Mouse (Mus musculus) spleen, adult 18-20 months (tissue): ENCODE results near the gene Supt5.
A peak's percentile ranks its signal among the peaks of the same experiment; 100 is the strongest.
"Not testable (repeated sequence)": the region's sequence is repeated elsewhere in the genome, so short reads cannot be mapped to it uniquely, and the experiment has no call there.

ENCODE experiments used
- DNase-seq, 2 experiments: peaks; one replicate each; pipeline ENCODE4 v3.0.0; 2022; ENCODE audit warnings: mixed read lengths in 2 of 2

Gene Supt5

GRCm38 (mm10) chr7:28338108-28338998 is at the start of gene Supt5:
TSS of gene Supt5 (minus strand) at chr7:28338746.
- peak; percentile 94 to 95 for DNase-seq

GRCm38 (mm10) chr7:28387384-28387783 is 48.8 kb upstream of the Supt5 start:
- DNase-seq = not testable (repeated sequence)

GRCm38 (mm10) chr7:28386877-28387276 is 48.3 kb upstream of the Supt5 start:
- DNase-seq = not testable (repeated sequence)

- DNase-seq = peak; percentile 81 to 92
Measured at GRCm38 (mm10) chr7:28386462-28386861, 47.9 kb upstream of the Supt5 start.

DNA sequence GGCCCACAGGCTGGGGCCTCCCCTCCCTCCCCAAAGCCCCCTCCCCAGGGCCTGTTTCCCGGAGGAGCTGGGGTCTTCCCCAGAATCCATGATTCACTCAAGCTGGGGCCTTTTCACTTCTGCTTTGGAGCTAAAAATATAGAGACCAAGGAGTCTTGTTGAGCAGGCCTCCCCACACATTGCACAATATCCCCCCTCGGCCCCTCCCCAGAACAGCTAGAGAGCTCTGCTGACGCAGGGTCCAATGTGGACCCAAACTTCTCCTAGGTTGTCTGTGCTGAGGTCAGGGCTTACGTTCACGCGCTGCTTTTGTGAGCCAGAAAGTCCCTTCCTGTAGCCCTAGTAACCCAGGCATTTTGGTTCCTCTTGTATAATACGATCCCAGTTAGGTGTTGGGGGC is 47.5 kb upstream of the Supt5 start:
- peak; percentile 48 to 50 for DNase-seq

DNA sequence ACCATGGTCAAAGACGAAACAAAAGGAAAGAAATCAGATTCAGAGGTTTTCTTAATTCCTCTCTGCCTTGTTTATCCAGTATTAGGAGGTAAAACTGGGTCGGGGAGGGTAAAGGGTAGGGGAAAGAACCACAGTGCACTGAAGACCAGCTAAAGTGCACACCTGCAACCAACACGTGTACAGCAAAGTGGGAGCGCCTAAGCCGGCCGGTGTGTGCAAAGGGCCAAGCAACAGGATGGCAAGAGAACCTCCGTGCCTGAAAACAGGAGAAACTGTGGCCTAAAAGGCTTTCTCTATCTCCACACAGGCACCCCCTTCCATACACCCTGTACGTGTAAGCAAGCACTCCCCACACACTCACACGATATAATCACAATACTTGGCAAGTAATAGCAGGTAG is 46.6 kb upstream of the Supt5 start:
- no peak for DNase-seq

DNA sequence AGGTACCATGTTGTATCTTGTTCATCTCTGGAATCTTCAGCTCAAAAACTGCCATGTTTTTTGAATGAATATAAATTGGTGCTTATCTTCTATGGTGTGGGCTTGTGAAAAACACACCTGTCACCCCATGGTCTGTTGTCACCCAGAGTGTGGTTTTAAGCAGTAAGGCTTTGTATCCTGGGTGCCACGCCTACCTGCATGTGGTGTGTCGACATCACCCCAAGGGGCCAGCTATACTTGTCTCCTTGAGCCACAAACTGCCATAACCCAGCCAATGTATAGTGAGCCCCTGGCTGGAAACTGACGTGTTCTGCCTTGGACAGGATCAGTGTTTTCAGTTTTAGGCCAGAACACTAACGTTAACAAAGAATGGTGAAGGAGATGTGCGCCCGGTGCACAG is 45.6 kb upstream of the Supt5 start:
- peak in 1 of 2 experiments; percentile 35 for DNase-seq

GRCm38 (mm10) chr7:28383606-28384005 is 45.1 kb upstream of the Supt5 start:
- DNase-seq = no peak

- peak; percentile 59 to 65 for DNase-seq
Measured at GRCm38 (mm10) chr7:28382981-28383396, 44.4 kb upstream of the Supt5 start.

DNA sequence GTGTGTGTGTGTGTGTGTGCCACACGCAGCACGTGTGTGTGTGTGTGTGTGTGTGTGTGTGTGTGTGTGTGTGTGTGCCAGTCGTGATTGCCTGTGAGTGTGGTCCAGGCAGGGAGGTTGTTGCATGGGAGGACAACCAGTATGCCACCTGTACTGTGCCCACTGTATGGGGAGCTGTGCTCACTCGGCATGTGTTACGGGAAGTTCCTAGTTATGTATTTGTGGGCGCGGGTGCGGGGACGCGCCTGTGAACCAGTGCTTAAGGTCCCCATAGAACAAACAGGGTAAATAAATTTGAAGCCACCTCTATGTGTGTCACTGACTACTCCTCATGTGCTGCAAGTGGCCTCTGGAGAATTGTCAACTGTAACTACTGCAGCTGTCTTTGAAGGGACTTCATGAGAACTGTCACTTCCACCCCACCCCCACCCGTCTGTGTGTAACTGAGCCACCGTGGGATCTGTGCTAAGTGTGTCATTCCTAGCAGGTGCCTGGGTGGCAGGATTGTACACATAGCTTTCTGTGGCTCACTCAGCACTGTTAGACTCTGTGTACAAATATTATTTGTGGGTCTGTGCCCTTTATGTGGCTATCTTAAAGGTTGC is 43.9 kb upstream of the Supt5 start:
- no peak for DNase-seq

- peak; percentile 87 to 92 for DNase-seq
Measured at GRCm38 (mm10) chr7:28381938-28382337, 43.4 kb upstream of the Supt5 start.

GRCm38 (mm10) chr7:28381017-28381790 is 42.7 kb upstream of the Supt5 start:
- peak; percentile 85 to 91 for DNase-seq

GRCm38 (mm10) chr7:28380237-28381016 is 41.9 kb upstream of the Supt5 start, which contains the start of gene Zfp36:
TSS of gene Zfp36 (minus strand) at chr7:28380253.
- no peak for DNase-seq

GRCm38 (mm10) chr7:28378769-28379651 is 40.5 kb upstream of the Supt5 start:
- DNase-seq = peak; percentile 94 to 99

- peak; percentile 69 to 73 for DNase-seq
Measured at GRCm38 (mm10) chr7:28378066-28378690, 39.6 kb upstream of the Supt5 start.

GRCm38 (mm10) chr7:28377190-28378065 is 38.9 kb upstream of the Supt5 start:
- peak; percentile 29 to 40 for DNase-seq

DNA sequence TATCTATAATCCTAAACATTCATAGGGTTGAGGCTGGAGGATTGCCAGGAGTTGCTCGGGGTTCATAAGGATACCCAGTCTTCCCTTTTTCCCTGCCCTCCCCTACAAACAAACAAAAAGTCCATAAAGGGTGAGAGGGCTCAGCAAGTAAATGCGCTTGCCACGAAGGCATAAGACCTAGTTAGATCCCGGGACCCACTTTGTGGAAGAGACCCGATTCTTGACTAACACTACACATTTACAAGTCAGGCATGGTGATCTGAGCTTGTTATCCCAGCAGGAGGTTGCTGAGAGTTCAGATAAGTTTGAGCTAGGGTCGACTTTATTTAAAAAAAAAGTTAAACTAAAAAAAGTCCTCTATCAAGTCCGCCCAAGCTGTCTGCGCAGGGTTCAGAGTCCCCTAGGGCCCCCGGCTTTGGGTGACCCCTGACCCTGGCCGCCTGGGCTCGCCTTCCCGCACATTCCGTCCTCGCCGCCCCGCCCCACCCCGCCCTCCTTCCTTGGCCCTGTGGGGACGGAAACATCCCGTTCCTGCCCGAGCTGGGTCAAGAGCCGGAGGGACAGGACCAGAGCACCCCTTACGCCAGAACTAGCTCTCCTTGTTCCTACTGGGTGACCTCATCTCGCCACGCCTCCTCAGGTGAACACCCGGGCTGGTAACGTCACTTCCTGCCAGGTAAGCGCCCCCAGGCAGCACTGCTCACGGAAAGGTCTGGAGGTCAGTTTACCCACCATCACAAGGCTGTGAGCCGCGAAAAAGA is 37.6 kb upstream of the Supt5 start:
- peak; percentile 71 to 75 for DNase-seq

- peak; percentile 93 to 94 for DNase-seq
Measured at GRCm38 (mm10) chr7:28375176-28375921, 36.8 kb upstream of the Supt5 start.
